Mouse (Mus musculus) CH12.LX (cell line): ENCODE results near the gene Man2a1.

Experiments
- CHD2 ChIP-seq: IDR thresholded peaks from 2 replicates; pipeline ENCODE4 v1.6.1; 2011; ENCODE audit warnings: low read length, improper control_type of control experiment
- CTCF ChIP-seq, 2 experiments: IDR thresholded peaks in 1 of 2; conservative IDR thresholded peaks in 1 of 2; 2 replicates each; pipeline ENCODE4 v1.5.1; 2011 to 2012; ENCODE audit warnings: low read depth in 2 of 2, low read length in 2 of 2, improper control_type of control experiment in 1 of 2, inconsistent platforms in 1 of 2, mild to moderate bottlenecking in 1 of 2, moderate library complexity in 1 of 2
- E2F4 ChIP-seq: IDR thresholded peaks from 2 replicates; pipeline ENCODE4 v1.6.1; 2011; ENCODE audit warnings: low read depth, low read length, improper control_type of control experiment; ENCODE audit not compliant: insufficient replicate concordance
- ELF1 ChIP-seq: IDR thresholded peaks from 2 replicates; pipeline ENCODE4 v1.6.1; 2014; ENCODE audit warnings: low read depth, mild to moderate bottlenecking, inconsistent platforms, low read length, improper control_type of control experiment
- EP300 ChIP-seq: IDR thresholded peaks from 2 replicates; pipeline ENCODE4 v1.6.1; 2011; ENCODE audit warnings: low read length, improper control_type of control experiment
- GABPA ChIP-seq: IDR thresholded peaks from 2 replicates; pipeline ENCODE4 v1.6.1; 2012; ENCODE audit warnings: low read depth, low read length, improper control_type of control experiment, inconsistent platforms; ENCODE audit not compliant: insufficient replicate concordance
- JUND ChIP-seq: conservative IDR thresholded peaks from 2 replicates; pipeline ENCODE4 v1.6.1; 2011; ENCODE audit warnings: low read depth, low read length, improper control_type of control experiment
- MAZ ChIP-seq: IDR thresholded peaks from 2 replicates; pipeline ENCODE4 v1.6.1; 2012; ENCODE audit warnings: low read depth, mild to moderate bottlenecking, inconsistent platforms, low read length, improper control_type of control experiment, moderate library complexity
- POLR2A ChIP-seq: IDR thresholded peaks from 2 replicates; pipeline ENCODE4 v1.6.1; 2011; ENCODE audit warnings: low read depth, mild to moderate bottlenecking, improper control_type of control experiment, low read length
- RCOR1 ChIP-seq: conservative IDR thresholded peaks from 2 replicates; pipeline ENCODE4 v1.6.1; 2012; ENCODE audit warnings: low read depth, mild to moderate bottlenecking, inconsistent platforms, low read length, improper control_type of control experiment
- SIN3A ChIP-seq: IDR thresholded peaks from 2 replicates; pipeline ENCODE4 v1.6.1; 2012; ENCODE audit warnings: low read length, improper control_type of control experiment, inconsistent platforms
- SMC3 ChIP-seq: IDR thresholded peaks from 2 replicates; pipeline ENCODE4 v1.6.1; 2011; ENCODE audit warnings: low read depth, low read length, improper control_type of control experiment
- ZMIZ1 ChIP-seq: IDR thresholded peaks from 2 replicates; pipeline ENCODE4 v1.6.1; 2012; ENCODE audit warnings: low read depth, mild to moderate bottlenecking, inconsistent platforms, low read length, improper control_type of control experiment

DNA sequence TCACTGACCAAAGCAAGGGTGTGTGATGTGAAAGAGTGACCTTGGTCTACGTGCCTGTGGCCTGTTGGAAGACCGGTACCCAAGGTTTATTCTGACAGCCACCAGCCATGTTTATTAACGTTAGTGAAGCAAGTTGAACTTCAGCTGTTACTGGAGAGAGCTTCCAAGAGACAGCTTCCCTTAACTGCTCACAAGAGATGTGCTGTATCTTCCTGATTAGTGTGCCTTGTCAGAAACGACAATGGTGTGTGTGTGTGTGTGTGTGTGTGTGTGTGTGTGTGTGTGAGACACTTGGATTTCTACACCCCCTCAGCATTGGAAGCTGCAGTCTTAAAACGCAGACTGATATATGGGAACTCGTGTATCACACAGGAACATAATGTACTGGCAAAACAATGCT, 34.1 kb upstream of the Man2a1 start:
- TF ChIP-seq E2F4 (no peak), POLR2A (no peak), EP300 (no peak), CHD2 (no peak), CTCF (conservative IDR thresholded peaks at IDR 0.05 in 1 of 2, IDR thresholded peaks at IDR 0.05 in 1 of 2; ENCODE audit: low read depth in 2 of 2, low read length in 2 of 2) (no peak), SMC3 (no peak), JUND (no peak), MAZ (no peak), ZMIZ1 (no peak), RCOR1 (no peak), ELF1 (no peak), SIN3A (no peak), GABPA (no peak)
